Mouse (Mus musculus) layer of hippocampus, adult 18-20 months (tissue): ENCODE data around the gene Elovl2. TPM values are rescaled to one million over a fixed set of nuclear protein-coding genes. Genes with fewer than 3 reads are reported as not detected.

Source experiments
- DNase-seq, 2 experiments: peaks; one replicate each; pipeline ENCODE4 v3.0.0; 2022; ENCODE audit warnings: low spot score in 2 of 2
- total RNA-seq, 2 experiments: library from RNA; stranded (reverse); gene quantifications; 2 replicates each; pipeline ENCODE4 v1.2.3; 2021

Gene Elovl2
- total RNA-seq, 2 experiments from 2014 or later = 16.1 to 16.4 TPM

GRCm38 (mm10) chr13:41158426-41158825, 61.8 kb downstream of the Elovl2 start:
- DNase-seq = no peak

GRCm38 (mm10) chr13:41153146-41153545, 67.1 kb downstream of the Elovl2 start:
- no peak for DNase-seq

DNA sequence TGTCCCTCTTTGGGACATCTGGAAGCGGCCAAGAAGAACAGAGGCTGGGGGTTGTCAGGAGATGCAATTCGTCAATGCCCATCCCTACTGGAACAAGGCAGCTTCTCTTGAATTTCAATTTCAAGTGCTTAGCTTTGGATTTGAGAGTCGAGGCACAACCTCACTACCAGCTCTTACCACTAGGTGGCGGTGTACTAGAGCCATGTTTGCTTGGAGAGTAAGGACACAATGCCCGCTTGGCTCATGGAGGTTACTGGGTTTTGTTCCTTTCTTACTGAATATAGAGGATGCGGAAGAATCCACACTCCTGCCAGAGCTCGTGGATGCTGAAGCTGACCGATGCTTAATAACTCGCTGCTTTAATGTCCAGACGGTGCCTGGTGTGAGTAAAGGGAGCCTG, 73.9 kb downstream of the Elovl2 start:
- peak; percentile 42 to 87 for DNase-seq

- DNase-seq = no peak
These were observed 74.7 kb downstream of the Elovl2 start for GRCm38 (mm10) chr13:41145433-41145970.

GRCm38 (mm10) chr13:41134901-41135300, 85.3 kb downstream of the Elovl2 start:
- DNase-seq = peak; percentile 21 to 54

Other genes starting within 250 kb of the Elovl2 start
- 10 to 100 TPM; 40.6 to 41.1 TPM for gene Pak1ip1, start 219.4 kb downstream of the Elovl2 start, total RNA-seq
- gene Tmem14c, start 204.1 kb downstream of the Elovl2 start, total RNA-seq = 10 to 100 TPM; 52.2 to 56.1 TPM
- 1 to 10 TPM; 1.0 to 1.3 TPM for gene Mak, start 140.7 kb downstream of the Elovl2 start, total RNA-seq
- not detected for gene Gcm2, start 109.4 kb downstream of the Elovl2 start, total RNA-seq
- under 1 TPM in 1 of 2 experiments, not detected in 1; 0.48 TPM for gene Sycp2l, start 106.1 kb downstream of the Elovl2 start, total RNA-seq
- 100 to 1,000 TPM; 140 to 147 TPM for gene Smim13, start 29.4 kb upstream of the Elovl2 start, total RNA-seq
- gene Gm17364, start 53.6 kb upstream of the Elovl2 start, total RNA-seq = not detected